Mouse (Mus musculus) spleen, adult 18-20 months (tissue): ENCODE data around the gene Stx19.
A peak's percentile ranks its signal among the peaks of the same experiment; 100 is the strongest.

ENCODE experiments used
- DNase-seq, 2 experiments: peaks; one replicate each; pipeline ENCODE4 v3.0.0; 2022; ENCODE audit warnings: mixed read lengths in 2 of 2

Stx19 gene

GRCm38 (mm10) chr16:62852464-62853252 lies 38.2 kb downstream of the Stx19 start:
- DNase-seq: no peak

- DNase-seq: no peak
Measured at GRCm38 (mm10) chr16:62853611-62854126, 39.2 kb downstream of the Stx19 start.

- DNase-seq: peak; percentile 16 to 33
Measured at GRCm38 (mm10) chr16:62854191-62855068, 40.0 kb downstream of the Stx19 start, which contains the start of gene Pros1. TSS of gene Pros1 (plus strand) at chr16:62854307.

GRCm38 (mm10) chr16:62855385-62855784 lies 40.9 kb downstream of the Stx19 start:
- DNase-seq: no peak

- DNase-seq: no peak
Measured at GRCm38 (mm10) chr16:62856273-62856672, 41.8 kb downstream of the Stx19 start.

GRCm38 (mm10) chr16:62857498-62857897 lies 43.0 kb downstream of the Stx19 start:
- DNase-seq: no peak

GRCm38 (mm10) chr16:62858018-62858417 lies 43.5 kb downstream of the Stx19 start:
- DNase-seq: no peak

GRCm38 (mm10) chr16:62860140-62860539 lies 45.7 kb downstream of the Stx19 start:
- DNase-seq: no peak

GRCm38 (mm10) chr16:62861455-62861854 lies 47.0 kb downstream of the Stx19 start:
- DNase-seq: no peak

- no peak for DNase-seq
Measured at GRCm38 (mm10) chr16:62872688-62873117, 58.2 kb downstream of the Stx19 start.

- DNase-seq: no peak
Measured at GRCm38 (mm10) chr16:62873180-62873579, 58.7 kb downstream of the Stx19 start.
